Mouse (Mus musculus) monocyte, adult 5-6 weeks (primary cell): Measurements from ENCODE around the gene Dntt. TPM values are rescaled to one million over a fixed set of nuclear protein-coding genes. Genes with fewer than 3 reads are reported as not detected.

Experiments used
- ATAC-seq: fragments of 153-309, 156-312 bp; replicated peaks from 2 replicates; pipeline ENCODE4 v1.8.0; 2017; ENCODE audit warnings: mild to moderate bottlenecking; ENCODE audit not compliant: low TSS enrichment, insufficient number of reproducible peaks, severe bottlenecking, poor library complexity, low FRiP score
- total RNA-seq: library from RNA; stranded (forward); fragments of 200-1000, 200-491, 200-594 nt; gene quantifications from 3 replicates; pipeline ENCODE4 v1.2.3, GENCODE M21; 2017

The Dntt gene
- total RNA-seq, 1 experiment from 2014 or later, result not detected

GRCm38 (mm10) chr19:41104922-41105321 lies 75.8 kb downstream of the Dntt start:
- no peak for ATAC-seq

GRCm38 (mm10) chr19:41107530-41107929 lies 78.5 kb downstream of the Dntt start:
- no peak for ATAC-seq

GRCm38 (mm10) chr19:41108666-41109065 lies 79.6 kb downstream of the Dntt start:
- ATAC-seq, result no peak

Other genes with a start within 250 kb of the Dntt start
- gene Ccnj, start 198.0 kb upstream of the Dntt start, total RNA-seq, result 4.8 to 11.1 TPM (median 4.9 TPM) in 3 replicates
- gene Zfp518a, start 134.6 kb upstream of the Dntt start, total RNA-seq, result 22.6 to 29.1 TPM (median 24.2 TPM) in 3 replicates
- gene Blnk, start 34.7 kb upstream of the Dntt start, total RNA-seq, result 16.3 to 25.3 TPM (median 17.2 TPM) in 3 replicates
- gene Opalin, start 47.8 kb downstream of the Dntt start, total RNA-seq, result not detected in 3 replicates
- gene Tll2, start 177.6 kb downstream of the Dntt start, total RNA-seq, result not detected in 3 replicates
- gene Tm9sf3, start 234.7 kb downstream of the Dntt start, total RNA-seq, result 280 to 327 TPM (median 321 TPM) in 3 replicates